Mouse (Mus musculus) myocyte (in vitro differentiated cells): ENCODE measurements around the gene Fsd1l.

Experiments
- MYOD1 ChIP-seq, 3 experiments: IDR thresholded peaks; one replicate each; pipeline ENCODE4 v1.6.1; 2011; ENCODE audit warnings: control low read depth in 2 of 3, low read depth in 2 of 3, mild to moderate bottlenecking in 2 of 3, moderate library complexity in 1 of 3; ENCODE audit not compliant: insufficient read length in 2 of 3, control insufficient read depth in 1 of 3
- MYOG ChIP-seq, 3 experiments: IDR thresholded peaks; one replicate each; pipeline ENCODE4 v1.6.1; 2011; ENCODE audit warnings: control low read depth in 2 of 3, low read depth in 2 of 3, mild to moderate bottlenecking in 2 of 3; ENCODE audit not compliant: insufficient read length in 2 of 3, control insufficient read depth in 1 of 3, insufficient read depth in 1 of 3
- POLR2A ChIP-seq: IDR thresholded peaks from one replicate; pipeline ENCODE4 v1.6.1; 2011; ENCODE audit warnings: low read depth, mild to moderate bottlenecking, control low read depth, moderate library complexity; ENCODE audit not compliant: insufficient read length
- POLR2AphosphoS2 ChIP-seq: IDR thresholded peaks from one replicate; pipeline ENCODE4 v1.6.1; 2011; ENCODE audit warnings: low read depth, control low read depth; ENCODE audit not compliant: insufficient read length
- REST ChIP-seq: IDR thresholded peaks from one replicate; pipeline ENCODE4 v1.6.1; 2011; ENCODE audit warnings: mild to moderate bottlenecking, control low read depth, moderate library complexity; ENCODE audit not compliant: insufficient read depth, insufficient read length
- USF1 ChIP-seq: IDR thresholded peaks from one replicate; pipeline ENCODE4 v1.6.1; 2011; ENCODE audit warnings: low read depth, mild to moderate bottlenecking, control low read depth, moderate library complexity

- TF ChIP-seq MYOG (IDR thresholded peaks at IDR 0.05; ENCODE audit: control insufficient read depth in 1 of 3, insufficient read depth in 1 of 3, insufficient read length in 2 of 3, low read depth in 2 of 3) (no peak), POLR2AphosphoS2 (no peak), USF1 (no peak), POLR2A (no peak), MYOD1 (IDR thresholded peaks at IDR 0.05; ENCODE audit: control insufficient read depth in 1 of 3, insufficient read length in 2 of 3, low read depth in 2 of 3) (no peak), REST (no peak)
Measured at GRCm38 (mm10) chr4:53710555-53711328, 79.5 kb downstream of the Fsd1l start.
